Mouse (Mus musculus) forebrain, embryonic 11.5 days (tissue): Measurements from ENCODE around the gene Palm3. TPM values are rescaled to one million over a fixed set of nuclear protein-coding genes. Genes with fewer than 3 reads are reported as not detected.

Source experiments
- ATAC-seq: fragments of 200-750 bp; cut with Nextera tagmentation; replicated peaks from 2 replicates; pipeline ENCODE4 v1.8.0; 2017; ENCODE audit warnings: moderate TSS enrichment; ENCODE audit not compliant: low FRiP score
- DNase-seq: peaks from one replicate; pipeline ENCODE4 v3.0.0-alpha.2; 2017; ENCODE audit warnings: low spot score
- H3K27ac ChIP-seq: fragments of 300-500 bp; sonication (generic); 2 replicates; pipeline ENCODE4 v1.5.1; 2014; ENCODE audit warnings: low read depth, low read length
- H3K27me3 ChIP-seq: fragments of 300-500 bp; sonication (generic); 2 replicates; pipeline ENCODE4 v1.6.1; 2014; ENCODE audit warnings: mild to moderate bottlenecking, low read length, mixed read lengths; ENCODE audit not compliant: control insufficient read depth, insufficient read depth
- H3K36me3 ChIP-seq: fragments of 300-500 bp; sonication (generic); 2 replicates; pipeline ENCODE4 v1.6.1; 2014; ENCODE audit warnings: mild to moderate bottlenecking, low read length, moderate library complexity, mixed read lengths; ENCODE audit not compliant: control insufficient read depth, insufficient read depth
- H3K4me1 ChIP-seq: fragments of 300-500 bp; sonication (generic); replicated peaks from 2 replicates; pipeline ENCODE4 v1.6.1; 2014; ENCODE audit warnings: low read length, mixed read lengths; ENCODE audit not compliant: control insufficient read depth, insufficient read depth
- H3K4me2 ChIP-seq: fragments of 300-500 bp; sonication (generic); 2 replicates; pipeline ENCODE4 v1.6.1; 2014; ENCODE audit warnings: low read depth, mild to moderate bottlenecking, low read length, moderate library complexity, mixed read lengths; ENCODE audit not compliant: severe bottlenecking
- H3K4me3 ChIP-seq: fragments of 300-500 bp; sonication (generic); 2 replicates; pipeline ENCODE4 v1.5.1; 2014; ENCODE audit warnings: low read depth, low read length
- H3K9ac ChIP-seq: fragments of 300-500 bp; sonication (generic); 2 replicates; pipeline ENCODE4 v1.6.1; 2014; ENCODE audit warnings: low read length
- H3K9me3 ChIP-seq: fragments of 300-500 bp; sonication (generic); 2 replicates; pipeline ENCODE4 v1.6.1; 2016; ENCODE audit warnings: low read length, mixed read lengths; ENCODE audit not compliant: control insufficient read depth
- WGBS: fragments of 180-500 bp; shearing (Covaris S2); extraction: QIAGEN DNeasy Blood & Tissue Kit; methylation state at CpG from one replicate; pipeline ENCODE4 v1.1.7; 2014; 5-methylcytosine and 5-hydroxymethylcytosine counted together
- polyA plus RNA-seq: library from polyadenylated mRNA; unstranded; fragments of >200 nt; fragmentation: Nextera tagmentation; extraction: Ambion mirVana; gene quantifications from 2 replicates; pipeline ENCODE4 v1.2.1, GENCODE M21; 2014

The Palm3 gene
- polyA plus RNA-seq, 1 experiment from 2014 or later: 2.5 TPM

GRCm38 (mm10) chr8:84010625-84011611 is 10.4 kb upstream of the Palm3 start:
- peak overlapping the region; percentile 62 for H3K9ac ChIP-seq
- H3K27me3 ChIP-seq: peaks cover 37% of the 10 kb centered on the region
- 2% methylated on average over 68 of the region's 83 CpGs for WGBS
- H3K36me3 ChIP-seq: no peaks in the 10 kb centered on the region
- no peaks in the 10 kb centered on the region for H3K9me3 ChIP-seq
- no peak overlapping the region for H3K27ac ChIP-seq
- ATAC-seq (peak; percentile 49), DNase-seq (peak; percentile 88)
- peak overlapping the region; percentile 99 for H3K4me2 ChIP-seq
- peaks cover 15% of the 10 kb centered on the region for H3K4me1 ChIP-seq
- peak overlapping the region; percentile 47 for H3K4me3 ChIP-seq

- Histone ChIP-seq H3K27me3 (peaks cover 37% of the 10 kb centered on the region), H3K9ac (peak within 1 kb of the TSS; percentile 62), H3K4me3 (peak within 1 kb of the TSS; percentile 47), H3K36me3 (no peaks in the 10 kb centered on the region), H3K9me3 (no peaks in the 10 kb centered on the region), H3K27ac (no peak within 1 kb of the TSS), H3K4me1 (peaks cover 15% of the 10 kb centered on the region), H3K4me2 (peak within 1 kb of the TSS; percentile 99)
- ATAC-seq (peak; percentile 37; the same call in 1 of the 2 replicates), DNase-seq (no peak)
- under 1% methylated on average over 45 of the region's 45 CpGs for WGBS
Measured at GRCm38 (mm10) chr8:84011705-84012498, 9.4 kb upstream of the Palm3 start, which contains the start of gene 2210011C24Rik. Gene 2210011C24Rik (minus strand): TSS chr8:84012171.

DNA sequence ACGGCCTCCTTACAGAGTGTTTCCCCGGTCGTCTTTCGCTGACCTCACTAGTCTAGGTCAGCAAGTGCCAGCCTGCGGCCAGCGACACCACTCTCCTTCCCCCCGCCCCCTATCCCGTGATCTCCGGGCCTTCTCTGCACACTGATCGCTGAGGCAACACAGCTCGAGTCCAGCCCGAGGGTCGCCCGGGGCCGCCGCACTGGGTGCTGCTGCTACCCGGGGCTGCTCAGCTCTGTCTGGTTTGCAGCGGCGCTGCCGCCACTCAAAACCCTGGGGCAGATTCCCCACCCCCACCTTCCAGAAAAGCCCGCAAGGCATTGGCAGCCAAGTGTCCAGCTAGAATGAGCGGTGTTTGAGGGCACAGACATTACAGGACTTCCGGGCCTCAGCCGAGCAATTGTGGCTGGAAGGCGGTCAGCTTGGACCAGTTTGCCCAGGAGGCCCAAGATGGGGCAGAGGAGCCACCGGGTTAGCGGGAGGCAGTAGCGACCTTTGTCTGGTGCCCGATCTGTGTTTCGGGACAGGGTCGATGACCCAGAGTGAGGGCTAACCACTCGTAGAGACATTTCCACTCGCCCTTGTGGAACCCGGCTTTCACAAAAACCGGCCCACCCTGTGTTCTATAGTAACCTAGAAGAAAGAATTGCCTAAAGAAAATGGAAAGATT is 8.6 kb upstream of the Palm3 start:
- H3K9me3 ChIP-seq: no peaks in the 10 kb centered on the region
- DNase-seq: no peak
- H3K9ac ChIP-seq: peak overlapping the region; percentile 39; the same call in 1 of the 2 replicates
- H3K4me2 ChIP-seq: peak overlapping the region; percentile 99
- WGBS: 2% methylated on average over 35 of the region's 35 CpGs
- H3K27me3 ChIP-seq: peaks cover 37% of the 10 kb centered on the region
- no peaks in the 10 kb centered on the region for H3K36me3 ChIP-seq
- peaks cover 15% of the 10 kb centered on the region for H3K4me1 ChIP-seq
- no peak for ATAC-seq
- H3K27ac ChIP-seq: no peak overlapping the region
- H3K4me3 ChIP-seq: peak overlapping the region; percentile 47

DNA sequence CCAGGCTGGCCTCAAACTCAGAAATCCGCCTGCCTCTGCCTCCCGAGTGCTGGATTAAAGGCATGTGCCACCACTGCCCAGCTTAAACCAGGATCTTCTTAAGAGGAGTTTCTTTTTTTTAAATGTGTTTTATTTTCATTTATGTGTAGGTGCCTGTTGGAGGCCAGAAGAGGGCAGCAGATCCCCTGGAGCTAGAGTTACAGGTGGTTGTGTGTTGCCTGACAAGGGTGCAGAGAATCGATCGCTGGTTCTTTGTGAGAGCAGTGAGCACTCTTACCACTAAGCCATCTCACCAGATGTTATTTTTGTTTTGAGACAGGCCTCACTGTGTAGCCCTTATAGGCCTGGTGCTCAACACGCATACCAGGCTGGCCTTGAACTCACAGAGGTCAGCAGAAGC is 5.4 kb upstream of the Palm3 start:
- DNase-seq (no peak), ATAC-seq (no peak)
- Histone ChIP-seq H3K27ac (no peak overlapping the region), H3K36me3 (no peaks in the 10 kb centered on the region), H3K4me2 (no peak overlapping the region), H3K9ac (no peak overlapping the region), H3K27me3 (peaks cover 29% of the 10 kb centered on the region), H3K9me3 (no peaks in the 10 kb centered on the region), H3K4me1 (peaks cover 13% of the 10 kb centered on the region), H3K4me3 (no peak overlapping the region)
- WGBS: 94% methylated on average over 5 of the region's 5 CpGs

- 85% methylated on average over 9 of the region's 9 CpGs for WGBS
- Histone ChIP-seq H3K4me2 (no peak overlapping the region), H3K4me3 (no peak overlapping the region), H3K4me1 (0 out of 2 replicates have a peak, but pooled peaks cover 3% of the 10 kb centered on the region), H3K27me3 (peaks cover 8% of the 10 kb centered on the region), H3K9ac (no peak overlapping the region), H3K9me3 (no peaks in the 10 kb centered on the region), H3K27ac (no peak overlapping the region), H3K36me3 (no peaks in the 10 kb centered on the region)
- no peak for DNase-seq
- no peak for ATAC-seq
Measured at GRCm38 (mm10) chr8:84019738-84020137, 1.5 kb upstream of the Palm3 start.

DNA sequence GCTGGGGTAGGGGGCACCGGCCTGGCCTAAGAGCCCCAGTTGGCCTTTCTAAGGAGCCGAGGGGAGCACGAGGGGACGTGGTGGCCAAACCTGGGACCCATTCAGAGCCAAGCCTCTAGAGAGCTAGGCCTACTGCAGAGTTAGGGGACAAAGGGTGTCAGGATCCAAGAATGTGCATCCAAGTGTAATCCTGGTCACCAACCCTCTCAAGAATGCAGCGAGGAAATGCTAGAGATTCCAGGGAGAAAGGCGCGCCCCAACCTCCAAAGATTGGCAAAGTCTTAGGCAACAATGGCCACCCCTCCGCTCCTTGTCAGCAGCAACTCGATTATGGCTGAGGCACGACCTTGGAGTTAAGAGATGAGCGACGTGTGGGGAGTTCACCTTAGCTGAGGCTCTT is 298 bp downstream of the Palm3 start:
- H3K27ac ChIP-seq: no peak overlapping the region
- no peak for ATAC-seq
- H3K4me1 ChIP-seq: 0 out of 2 replicates have a peak, but pooled peaks cover 3% of the 10 kb centered on the region
- H3K9me3 ChIP-seq: no peaks in the 10 kb centered on the region
- H3K9ac ChIP-seq: no peak overlapping the region
- H3K4me3 ChIP-seq: no peak overlapping the region
- 0 out of 2 replicates have a peak overlapping the region, but pooled peaks have one; percentile 9 for H3K4me2 ChIP-seq
- 50% methylated on average over 12 of the region's 12 CpGs for WGBS
- peak; percentile 50 for DNase-seq
- H3K36me3 ChIP-seq: no peaks in the 10 kb centered on the region
- peaks cover 16% of the 10 kb centered on the region for H3K27me3 ChIP-seq

DNA sequence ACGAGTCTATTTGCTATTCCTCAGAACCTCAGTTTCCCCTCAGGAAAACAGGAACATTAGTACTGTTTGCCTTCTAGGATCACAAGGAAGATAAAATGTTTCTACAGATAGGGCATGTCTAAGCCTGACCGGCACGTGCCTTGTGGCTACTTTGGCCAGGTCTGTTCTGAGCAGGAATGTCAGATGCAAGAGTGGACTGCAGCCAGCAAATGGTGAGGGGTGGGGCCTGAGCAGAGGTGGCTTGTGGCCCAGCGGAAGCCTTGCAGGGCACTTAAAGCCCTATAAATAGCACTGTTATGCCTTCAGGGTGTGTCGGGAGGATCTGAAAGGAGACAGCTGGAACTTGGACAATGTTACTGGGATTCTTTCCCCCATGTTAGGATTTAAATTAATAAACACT is 1.8 kb downstream of the Palm3 start:
- Histone ChIP-seq H3K4me3 (no peak overlapping the region), H3K27me3 (peaks cover 22% of the 10 kb centered on the region), H3K9me3 (no peaks in the 10 kb centered on the region), H3K36me3 (no peaks in the 10 kb centered on the region), H3K4me2 (no peak overlapping the region), H3K9ac (no peak overlapping the region), H3K27ac (no peak overlapping the region), H3K4me1 (0 out of 2 replicates have a peak, but pooled peaks cover 3% of the 10 kb centered on the region)
- ATAC-seq (no peak), DNase-seq (peak; percentile 45)
- 64% methylated on average over 5 of the region's 5 CpGs for WGBS

GRCm38 (mm10) chr8:84023631-84024030 is 2.4 kb downstream of the Palm3 start:
- peaks cover 25% of the 10 kb centered on the region for H3K27me3 ChIP-seq
- WGBS: 72% methylated on average over 1 of the region's 1 CpGs
- H3K4me3 ChIP-seq: no peak overlapping the region

More at GRCm38 (mm10) chr8:84023631-84024030, 2.4 kb downstream of the Palm3 start:
- Histone ChIP-seq H3K9me3 (no peaks in the 10 kb centered on the region), H3K4me2 (no peak overlapping the region), H3K4me1 (0 out of 2 replicates have a peak, but pooled peaks cover 3% of the 10 kb centered on the region), H3K27ac (no peak overlapping the region), H3K9ac (no peak overlapping the region), H3K36me3 (no peaks in the 10 kb centered on the region)
- DNase-seq (no peak), ATAC-seq (no peak)
